Mouse (Mus musculus) kidney, adult 2 months (tissue): ENCODE measurements at regions not wholly inside any gene's neighbourhood (a gene's known extent, or its start where the extent isn't known, plus 50 kb on each side); places are given as distances from the start of the nearest gene placed in this dataset.

ENCODE experiments used
- DNase-seq: peaks from one replicate; pipeline ENCODE4 v3.0.0; 2021
- H3K27ac ChIP-seq: fragments of 200-500 bp; 2 replicates; pipeline ENCODE4 v1.5.1; 2012; ENCODE audit warnings: low read depth, low read length, control low read depth, inconsistent platforms; ENCODE audit not compliant: insufficient read depth
- H3K27me3 ChIP-seq: fragments of 200-500 bp; replicated peaks from 2 replicates; pipeline ENCODE4 v1.6.1; 2012; ENCODE audit warnings: mild to moderate bottlenecking, moderate library complexity, low read length, inconsistent platforms; ENCODE audit not compliant: control insufficient read depth, insufficient read depth
- H3K36me3 ChIP-seq: fragments of 200-500 bp; 2 replicates; pipeline ENCODE4 v1.6.1; 2012; ENCODE audit warnings: mild to moderate bottlenecking, moderate library complexity, low read length, inconsistent platforms; ENCODE audit not compliant: control insufficient read depth, insufficient read depth
- H3K4me1 ChIP-seq: fragments of 200-500 bp; 2 replicates; pipeline ENCODE4 v1.6.1; 2011; ENCODE audit warnings: low read length; ENCODE audit not compliant: control insufficient read depth, insufficient read depth
- H3K4me3 ChIP-seq: fragments of 200-500 bp; 2 replicates; pipeline ENCODE4 v1.5.1; 2011; ENCODE audit warnings: mild to moderate bottlenecking, low read depth, low read length, control low read depth; ENCODE audit not compliant: insufficient read depth
- CTCF ChIP-seq: fragments of 200-500 bp; conservative IDR thresholded peaks from 2 replicates; pipeline ENCODE4 v1.5.1; 2011; ENCODE audit warnings: low read depth, mild to moderate bottlenecking, control low read depth, low read length, moderate library complexity, mixed read lengths; ENCODE audit not compliant: insufficient read depth, insufficient read length
- POLR2A ChIP-seq: fragments of 200-500 bp; IDR thresholded peaks from one replicate; pipeline ENCODE4 v1.6.1; 2011; ENCODE audit warnings: low read depth, low read length, control low read depth
- WGBS: fragments of 180-500 bp; shearing (Covaris S2); methylation state at CpG from one replicate; pipeline ENCODE4 v1.1.7; 2018; 5-methylcytosine and 5-hydroxymethylcytosine counted together

DNA sequence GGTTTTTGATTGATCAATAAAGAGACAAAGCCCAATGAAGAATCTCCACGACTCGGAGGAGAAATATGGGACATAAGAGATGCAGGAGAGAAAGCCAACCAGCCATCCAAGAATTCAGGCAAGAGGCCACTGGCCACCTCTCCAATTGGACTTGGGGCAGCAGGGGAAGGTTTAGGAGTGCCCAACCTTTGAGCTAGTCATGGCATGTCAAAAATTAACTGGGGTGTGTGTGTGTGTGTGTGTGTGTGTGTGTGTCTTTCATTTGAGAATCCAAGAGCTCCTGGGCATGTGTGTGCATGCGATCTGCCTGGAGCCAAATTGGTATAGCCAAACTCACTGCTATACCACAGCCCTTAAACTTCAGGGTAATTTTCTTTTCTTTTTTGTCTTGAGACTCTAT lies 51.6 kb upstream of the Cecr2 start:
- Histone ChIP-seq H3K4me3 (no peak overlapping the region), H3K4me1 (no peaks in the 10 kb centered on the region), H3K36me3 (no peaks in the 10 kb centered on the region), H3K27ac (no peak overlapping the region), H3K27me3 (no peaks in the 10 kb centered on the region)
- no peak for TF ChIP-seq POLR2A
- no peak for TF ChIP-seq CTCF
- DNase-seq = peak; percentile 81
- WGBS = 63% methylated on average over 3 of the region's 3 CpGs

GRCm38 (mm10) chr6:120612346-120612745 lies 53.8 kb upstream of the Cecr2 start:
- H3K4me1 ChIP-seq = no peaks in the 10 kb centered on the region
- DNase-seq = no peak
- WGBS = 74% methylated on average over 7 of the region's 7 CpGs
- H3K27me3 ChIP-seq = no peaks in the 10 kb centered on the region
- TF ChIP-seq POLR2A = no peak
- TF ChIP-seq CTCF = no peak
- H3K4me3 ChIP-seq = no peak overlapping the region
- no peak overlapping the region for H3K27ac ChIP-seq
- H3K36me3 ChIP-seq = no peaks in the 10 kb centered on the region

DNA sequence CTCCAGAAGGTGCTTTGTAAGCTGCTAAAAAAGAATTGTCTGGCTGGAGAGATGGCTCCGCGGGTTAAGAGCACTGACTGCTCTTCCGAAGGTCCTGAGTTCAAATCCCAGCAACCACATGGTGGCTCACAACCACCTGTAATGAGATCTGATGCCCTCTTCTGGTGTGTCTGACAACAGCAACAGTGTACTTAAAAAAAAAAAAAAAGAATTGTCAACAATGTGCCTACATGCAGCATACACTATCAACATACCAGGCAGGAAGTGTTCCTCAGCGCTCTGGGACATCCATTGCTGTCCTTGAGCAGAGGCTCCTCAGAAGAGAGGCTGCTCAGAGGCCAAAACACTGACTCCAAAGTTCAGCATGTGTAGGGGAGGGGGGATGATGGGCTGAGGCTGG lies 56.3 kb upstream of the Cecr2 start:
- WGBS = 78% methylated on average over 4 of the region's 4 CpGs
- no peak overlapping the region for H3K4me3 ChIP-seq
- no peaks in the 10 kb centered on the region for H3K27me3 ChIP-seq
- H3K27ac ChIP-seq = no peak overlapping the region
- no peak for DNase-seq
- no peaks in the 10 kb centered on the region for H3K36me3 ChIP-seq
- no peaks in the 10 kb centered on the region for H3K4me1 ChIP-seq
- TF ChIP-seq POLR2A (no peak), CTCF (no peak)

DNA sequence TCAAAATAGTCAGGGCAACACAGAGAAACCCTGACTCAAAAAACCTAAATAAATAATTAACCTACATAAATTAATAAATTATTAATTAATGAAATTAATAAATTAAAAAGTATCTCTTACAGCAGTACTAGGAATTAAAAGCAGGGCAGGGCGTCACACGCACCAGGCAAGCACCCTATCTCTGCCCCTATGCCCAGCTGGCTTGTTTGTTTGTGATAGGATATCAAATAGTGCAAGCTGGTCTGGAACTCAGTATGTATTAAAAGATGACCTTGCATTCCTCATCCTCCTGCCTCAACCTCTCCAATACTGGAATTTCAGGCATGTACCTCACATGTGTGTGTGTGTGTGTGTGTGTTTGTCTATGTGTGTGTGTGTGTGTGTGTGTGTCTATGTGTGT lies 60.7 kb upstream of the Cecr2 start:
- Histone ChIP-seq H3K4me1 (no peaks in the 10 kb centered on the region), H3K27ac (no peak overlapping the region), H3K36me3 (no peaks in the 10 kb centered on the region), H3K27me3 (no peaks in the 10 kb centered on the region), H3K4me3 (no peak overlapping the region)
- WGBS = 66% methylated on average over 2 of the region's 2 CpGs
- TF ChIP-seq CTCF = no peak
- no peak for TF ChIP-seq POLR2A
- no peak for DNase-seq

GRCm38 (mm10) chr6:120604020-120604958 lies 61.9 kb upstream of the Cecr2 start:
- no peak for TF ChIP-seq CTCF
- TF ChIP-seq POLR2A = no peak
- WGBS = 55% methylated on average over 6 of the region's 6 CpGs
- H3K4me3 ChIP-seq = no peak overlapping the region
- H3K27me3 ChIP-seq = no peaks in the 10 kb centered on the region
- H3K4me1 ChIP-seq = no peaks in the 10 kb centered on the region
- no peaks in the 10 kb centered on the region for H3K36me3 ChIP-seq
- DNase-seq = peak; percentile 56
- no peak overlapping the region for H3K27ac ChIP-seq

DNA sequence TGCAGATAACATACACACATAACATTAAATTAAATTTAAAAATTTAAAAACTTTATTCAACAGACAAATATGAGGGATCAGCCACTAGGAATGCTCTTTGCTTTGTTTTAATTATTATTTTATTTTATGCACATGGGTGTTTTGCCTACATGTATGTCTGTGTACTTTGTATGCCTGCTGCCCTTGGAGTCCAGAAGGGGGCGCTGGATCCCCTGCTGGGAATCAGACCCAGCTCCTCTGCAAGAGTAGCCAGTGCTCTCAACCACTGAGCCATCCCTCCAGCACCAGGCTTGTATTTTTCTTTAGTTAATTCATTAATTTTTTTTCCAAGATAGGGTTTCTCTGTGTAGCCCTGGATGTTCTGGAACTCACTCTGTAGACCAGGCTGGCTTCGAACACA lies 62.7 kb upstream of the Cecr2 start:
- no peak for TF ChIP-seq POLR2A
- TF ChIP-seq CTCF = peak; percentile 59
- Histone ChIP-seq H3K36me3 (no peaks in the 10 kb centered on the region), H3K4me1 (no peaks in the 10 kb centered on the region), H3K27me3 (no peaks in the 10 kb centered on the region), H3K27ac (no peak overlapping the region), H3K4me3 (no peak overlapping the region)
- peak; percentile 43 for DNase-seq
- WGBS = 59% methylated on average over 2 of the region's 2 CpGs

DNA sequence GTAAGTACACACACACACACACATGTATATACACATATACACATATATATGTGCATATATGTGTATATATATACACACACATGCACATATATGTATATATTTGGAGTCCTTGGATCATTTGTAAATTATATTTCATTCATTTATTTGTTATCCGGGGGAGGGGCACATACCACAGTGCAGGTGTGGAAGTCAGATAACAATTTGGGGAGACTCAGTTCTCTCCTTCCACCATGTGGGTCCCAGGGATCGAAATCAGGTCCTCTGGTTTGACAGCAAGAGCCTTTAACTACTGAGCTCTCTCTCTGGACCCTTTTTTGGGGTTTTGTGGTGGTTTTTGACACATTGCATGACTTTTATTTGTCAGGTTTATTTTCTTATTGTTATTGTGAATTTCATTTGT lies 65.8 kb upstream of the Cecr2 start:
- TF ChIP-seq POLR2A (no peak), CTCF (no peak)
- Histone ChIP-seq H3K27me3 (no peaks in the 10 kb centered on the region), H3K27ac (no peak overlapping the region), H3K4me3 (no peak overlapping the region), H3K4me1 (no peaks in the 10 kb centered on the region), H3K36me3 (no peaks in the 10 kb centered on the region)
- WGBS = 87% methylated on average over 2 of the region's 2 CpGs
- no peak for DNase-seq
